Mouse (Mus musculus): Measurements from ENCODE around the gene Usb1.

DNA sequence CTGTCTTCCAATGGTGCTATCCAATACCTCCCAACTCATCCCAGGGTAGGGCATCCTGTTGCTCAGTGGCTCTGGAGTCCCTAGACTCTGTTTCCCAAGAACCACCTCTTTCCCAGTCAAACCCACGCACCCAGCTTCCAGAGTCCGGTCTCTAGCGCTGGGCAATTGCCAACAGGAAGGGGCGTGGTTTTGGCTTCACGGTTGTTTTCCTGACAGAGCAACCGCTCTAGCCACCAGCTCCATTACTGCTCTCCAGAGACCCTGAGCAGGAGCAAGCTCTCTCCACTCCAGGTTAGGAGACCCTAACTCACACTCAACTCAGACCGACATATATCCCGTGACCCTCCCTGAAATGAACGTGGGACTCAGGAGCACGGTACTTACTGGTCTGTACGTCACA lies 38.9 kb upstream of the Usb1 start:
- TF ChIP-seq CTCF (IDR thresholded peaks at IDR 0.05; ENCODE audit: low read depth, low read length) (no peak), POLR2A (IDR thresholded peaks at IDR 0.05; ENCODE audit: borderline replicate concordance, low read depth, low read length) (no peak)

Data from bone marrow macrophage, adult 2 months (primary cell).